Mouse (Mus musculus): ENCODE measurements around the gene Ugt1a5. TPM values are rescaled to one million over a fixed set of nuclear protein-coding genes. Genes with fewer than 3 reads are reported as not detected.
"Not testable (repeated sequence)": the region's sequence is repeated elsewhere in the genome, so short reads cannot be mapped to it uniquely, and the experiment has no call there.

Gene Ugt1a5
- polyA plus RNA-seq, 1 experiment from 2014 or later, result 0.08 TPM

DNA sequence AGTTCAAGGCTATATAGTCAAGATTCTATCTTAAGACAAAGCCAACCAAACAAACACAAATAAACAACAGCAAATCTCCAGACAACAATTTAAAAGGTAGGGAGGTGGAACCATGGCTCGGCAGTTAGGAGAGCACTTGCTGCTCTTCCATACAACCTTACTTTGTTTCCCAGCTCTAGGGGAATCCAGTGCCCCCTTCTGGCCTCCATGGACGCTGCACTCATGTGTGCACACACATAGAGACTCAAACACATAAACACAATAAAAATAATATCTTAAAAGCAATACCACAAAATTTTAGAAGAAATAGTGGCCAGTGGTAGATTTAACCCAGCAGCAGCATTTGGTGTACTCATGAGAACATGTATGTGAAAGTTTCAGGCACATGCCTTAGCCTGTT lies 51.3 kb downstream of the Ugt1a5 start:
- DNase-seq (ENCODE audit: low spot score) (no peak), ATAC-seq (replicated peaks; ENCODE audit: low FRiP score, low TSS enrichment, low read depth) (no peak)
- H3K4me1 ChIP-seq (replicated peaks; ENCODE audit: control insufficient read depth, insufficient read depth, low read length), result no peaks in the 10 kb centered on the region
- H3K27ac ChIP-seq (ENCODE audit: low read depth), result no peak overlapping the region
- WGBS, result 62% methylated on average over 2 of the region's 2 CpGs
- no peak overlapping the region for H3K4me3 ChIP-seq (ENCODE audit: low read depth, low read length)
- H3K4me2 ChIP-seq (ENCODE audit: low read length), result no peak overlapping the region
- H3K27me3 ChIP-seq (replicated peaks; ENCODE audit: control insufficient read depth, insufficient read depth, low read length), result no peaks in the 10 kb centered on the region
- H3K36me3 ChIP-seq (ENCODE audit: control insufficient read depth, insufficient read depth, low read length), result no peaks in the 10 kb centered on the region
- H3K9ac ChIP-seq (ENCODE audit: low read length), result no peak overlapping the region
- peaks cover 47% of the 10 kb centered on the region for H3K9me3 ChIP-seq (ENCODE audit: control insufficient read depth, low read length)

DNA sequence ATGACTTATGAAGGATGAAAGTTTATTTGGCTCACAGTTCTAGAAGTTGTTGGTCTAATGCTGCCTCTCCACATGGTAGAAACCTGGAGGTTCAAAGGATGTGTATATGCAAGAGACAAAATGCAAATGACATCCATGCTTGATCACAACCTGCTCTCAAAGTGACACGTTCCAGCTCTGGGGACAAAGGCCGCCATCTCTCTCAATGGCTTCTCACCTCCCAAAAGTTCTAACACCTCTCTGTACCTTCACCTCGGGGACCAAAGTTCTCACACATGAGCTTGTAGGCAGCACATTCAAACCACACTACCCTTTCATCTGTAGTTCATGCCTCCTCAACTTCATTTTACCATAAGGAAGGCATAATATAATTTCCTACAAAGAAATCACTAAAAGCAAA lies 51.8 kb downstream of the Ugt1a5 start:
- H3K27ac ChIP-seq (ENCODE audit: low read depth), result no peak overlapping the region
- no peak overlapping the region for H3K4me3 ChIP-seq (ENCODE audit: low read depth, low read length)
- H3K36me3 ChIP-seq (ENCODE audit: control insufficient read depth, insufficient read depth, low read length), result no peaks in the 10 kb centered on the region
- 40% methylated on average over 3 of the region's 3 CpGs for WGBS
- peak; percentile 52 for DNase-seq (ENCODE audit: low spot score)
- H3K9ac ChIP-seq (ENCODE audit: low read length), result no peak overlapping the region
- H3K4me2 ChIP-seq (ENCODE audit: low read length), result no peak overlapping the region
- no peak for ATAC-seq (replicated peaks; ENCODE audit: low FRiP score, low TSS enrichment, low read depth)
- H3K9me3 ChIP-seq (ENCODE audit: control insufficient read depth, low read length), result peaks cover 44% of the 10 kb centered on the region
- no peaks in the 10 kb centered on the region for H3K4me1 ChIP-seq (replicated peaks; ENCODE audit: control insufficient read depth, insufficient read depth, low read length)
- H3K27me3 ChIP-seq (replicated peaks; ENCODE audit: control insufficient read depth, insufficient read depth, low read length), result no peaks in the 10 kb centered on the region

DNA sequence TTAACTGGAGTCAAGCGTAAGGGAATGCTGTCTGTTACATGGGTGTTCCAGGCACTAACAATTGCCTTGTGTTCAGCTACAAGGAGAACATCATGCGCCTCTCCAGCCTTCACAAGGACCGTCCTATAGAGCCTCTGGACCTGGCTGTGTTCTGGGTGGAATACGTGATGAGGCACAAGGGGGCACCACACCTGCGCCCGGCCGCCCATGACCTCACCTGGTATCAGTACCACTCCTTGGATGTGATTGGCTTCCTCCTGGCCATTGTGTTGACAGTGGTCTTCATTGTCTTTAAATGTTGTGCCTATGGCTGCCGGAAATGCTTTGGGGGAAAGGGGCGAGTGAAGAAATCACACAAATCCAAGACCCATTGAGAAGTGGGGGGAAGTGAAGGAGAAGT lies 52.2 kb downstream of the Ugt1a5 start:
- Histone ChIP-seq H3K4me3 (ENCODE audit: low read depth, low read length) (no peak overlapping the region), H3K27ac (ENCODE audit: low read depth) (no peak overlapping the region), H3K27me3 (replicated peaks; ENCODE audit: control insufficient read depth, insufficient read depth, low read length) (no peaks in the 10 kb centered on the region), H3K4me2 (ENCODE audit: low read length) (no peak overlapping the region), H3K36me3 (ENCODE audit: control insufficient read depth, insufficient read depth, low read length) (no peaks in the 10 kb centered on the region), H3K9me3 (ENCODE audit: control insufficient read depth, low read length) (peaks cover 39% of the 10 kb centered on the region), H3K4me1 (replicated peaks; ENCODE audit: control insufficient read depth, insufficient read depth, low read length) (no peaks in the 10 kb centered on the region), H3K9ac (ENCODE audit: low read length) (no peak overlapping the region)
- DNase-seq (ENCODE audit: low spot score) (peak; percentile 57), ATAC-seq (replicated peaks; ENCODE audit: low FRiP score, low TSS enrichment, low read depth) (no peak)
- 71% methylated on average over 9 of the region's 9 CpGs for WGBS

DNA sequence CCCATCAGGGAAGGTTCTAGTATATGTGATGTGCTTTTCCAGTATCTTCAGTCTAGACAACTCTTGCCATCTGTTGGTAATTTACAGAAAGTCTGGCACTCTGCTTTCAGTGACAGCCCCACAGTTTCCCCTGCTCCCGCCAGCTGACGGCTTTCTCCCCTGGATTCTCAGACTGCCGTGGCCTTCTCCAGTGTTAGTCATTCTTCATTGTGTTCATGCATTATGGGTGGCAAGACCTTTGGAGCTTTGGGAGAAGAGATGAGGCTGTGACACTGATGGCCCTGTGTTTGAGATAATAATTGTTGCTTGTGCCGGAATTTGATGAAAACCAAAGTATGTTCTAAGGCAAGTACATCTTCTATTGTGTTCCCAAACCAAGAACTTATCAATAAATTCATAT lies 52.8 kb downstream of the Ugt1a5 start:
- DNase-seq (ENCODE audit: low spot score), result peak; percentile 50

DNA sequence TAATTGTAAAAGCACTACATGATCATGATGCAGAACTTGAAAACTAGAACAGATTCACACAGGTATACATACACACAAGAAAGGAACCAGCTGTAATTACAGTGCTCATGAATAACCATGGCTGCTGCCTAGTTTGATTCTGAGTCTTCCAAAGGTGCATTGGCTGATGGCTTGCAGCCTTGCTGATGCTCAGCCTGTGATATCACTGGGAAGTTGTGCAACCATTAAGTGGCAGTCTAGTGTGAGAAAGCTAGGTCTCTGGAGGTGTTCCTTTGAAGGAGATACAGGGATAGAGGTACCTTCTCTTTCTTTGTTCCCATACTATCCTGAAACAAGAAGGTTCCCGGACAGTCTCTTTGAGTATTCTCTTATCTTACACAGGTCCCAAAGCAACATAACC lies 53.2 kb downstream of the Ugt1a5 start:
- no peaks in the 10 kb centered on the region for H3K27me3 ChIP-seq (replicated peaks; ENCODE audit: control insufficient read depth, insufficient read depth, low read length)
- peak; percentile 58 for DNase-seq (ENCODE audit: low spot score)
- H3K9me3 ChIP-seq (ENCODE audit: control insufficient read depth, low read length), result peaks cover 30% of the 10 kb centered on the region
- H3K27ac ChIP-seq (ENCODE audit: low read depth), result no peak overlapping the region
- H3K4me1 ChIP-seq (replicated peaks; ENCODE audit: control insufficient read depth, insufficient read depth, low read length), result no peaks in the 10 kb centered on the region
- no peak overlapping the region for H3K4me3 ChIP-seq (ENCODE audit: low read depth, low read length)
- no peak overlapping the region for H3K9ac ChIP-seq (ENCODE audit: low read length)
- WGBS, result 22% methylated on average over 1 of the region's 1 CpGs
- no peak for ATAC-seq (replicated peaks; ENCODE audit: low FRiP score, low TSS enrichment, low read depth)
- H3K4me2 ChIP-seq (ENCODE audit: low read length), result no peak overlapping the region
- no peaks in the 10 kb centered on the region for H3K36me3 ChIP-seq (ENCODE audit: control insufficient read depth, insufficient read depth, low read length)

More for the DNA sequence above, 52.8 kb downstream of the Ugt1a5 start:
- no peaks in the 10 kb centered on the region for H3K4me1 ChIP-seq (replicated peaks; ENCODE audit: control insufficient read depth, insufficient read depth, low read length)
- no peaks in the 10 kb centered on the region for H3K36me3 ChIP-seq (ENCODE audit: control insufficient read depth, insufficient read depth, low read length)
- H3K27ac ChIP-seq (ENCODE audit: low read depth), result no peak overlapping the region
- no peak overlapping the region for H3K4me3 ChIP-seq (ENCODE audit: low read depth, low read length)
- 50% methylated on average over 4 of the region's 4 CpGs for WGBS
- no peak overlapping the region for H3K9ac ChIP-seq (ENCODE audit: low read length)
- no peaks in the 10 kb centered on the region for H3K27me3 ChIP-seq (replicated peaks; ENCODE audit: control insufficient read depth, insufficient read depth, low read length)
- no peak overlapping the region for H3K4me2 ChIP-seq (ENCODE audit: low read length)
- no peak for ATAC-seq (replicated peaks; ENCODE audit: low FRiP score, low TSS enrichment, low read depth)
- peaks cover 34% of the 10 kb centered on the region for H3K9me3 ChIP-seq (ENCODE audit: control insufficient read depth, low read length)

DNA sequence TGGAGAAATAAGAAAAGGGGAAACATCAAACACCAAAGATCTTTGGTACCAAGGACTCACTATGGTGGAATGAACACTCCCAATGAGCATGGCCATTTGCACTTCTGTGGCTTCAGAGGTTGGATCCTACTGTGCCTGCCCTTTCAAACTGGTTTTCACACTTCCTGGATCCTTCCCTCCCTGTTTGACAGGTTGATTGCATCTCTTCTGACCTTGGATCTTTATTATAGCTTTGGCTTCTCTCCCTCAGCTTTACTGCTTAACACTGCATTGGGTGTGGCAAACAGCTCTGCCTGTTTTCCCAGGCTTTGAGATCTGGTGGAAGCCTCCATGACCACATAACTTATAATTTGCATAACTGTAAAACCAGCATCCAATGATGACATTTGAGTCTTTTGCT lies 54.5 kb downstream of the Ugt1a5 start:
- no peak for ATAC-seq (replicated peaks; ENCODE audit: low FRiP score, low TSS enrichment, low read depth)
- no peak overlapping the region for H3K4me3 ChIP-seq (ENCODE audit: low read depth, low read length)
- no peaks in the 10 kb centered on the region for H3K36me3 ChIP-seq (ENCODE audit: control insufficient read depth, insufficient read depth, low read length)
- H3K4me2 ChIP-seq (ENCODE audit: low read length), result no peak overlapping the region
- no peaks in the 10 kb centered on the region for H3K4me1 ChIP-seq (replicated peaks; ENCODE audit: control insufficient read depth, insufficient read depth, low read length)
- H3K9me3 ChIP-seq (ENCODE audit: control insufficient read depth, low read length), result peaks cover 20% of the 10 kb centered on the region
- H3K27me3 ChIP-seq (replicated peaks; ENCODE audit: control insufficient read depth, insufficient read depth, low read length), result no peaks in the 10 kb centered on the region
- no peak overlapping the region for H3K27ac ChIP-seq (ENCODE audit: low read depth)
- no peak overlapping the region for H3K9ac ChIP-seq (ENCODE audit: low read length)
- peak; percentile 64 for DNase-seq (ENCODE audit: low spot score)

DNA sequence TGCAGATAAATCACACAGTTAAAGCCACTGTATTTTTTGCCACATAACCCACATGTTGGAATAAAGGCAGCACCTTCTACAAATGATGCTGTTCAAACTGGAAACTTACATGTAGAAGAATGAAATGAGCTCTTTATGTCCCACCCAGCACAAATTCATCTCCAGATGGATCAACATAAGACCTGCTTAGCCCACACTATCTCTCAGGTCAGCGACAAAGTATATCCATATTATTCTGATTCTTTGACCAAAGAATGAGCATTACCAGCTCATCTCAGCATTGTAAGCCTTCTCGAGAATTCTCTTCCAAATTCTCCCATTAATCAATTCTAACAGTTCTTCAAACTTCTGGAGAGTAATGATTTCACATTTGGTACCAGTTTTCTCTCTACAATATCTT lies 56.4 kb downstream of the Ugt1a5 start:
- H3K4me2 ChIP-seq (ENCODE audit: low read length), result no peak overlapping the region
- no peak overlapping the region for H3K27ac ChIP-seq (ENCODE audit: low read depth)
- no peaks in the 10 kb centered on the region for H3K27me3 ChIP-seq (replicated peaks; ENCODE audit: control insufficient read depth, insufficient read depth, low read length)
- WGBS, result 48% methylated on average over 2 of the region's 2 CpGs
- ATAC-seq (replicated peaks; ENCODE audit: low FRiP score, low TSS enrichment, low read depth) (no peak), DNase-seq (ENCODE audit: low spot score) (no peak)
- peaks cover 26% of the 10 kb centered on the region for H3K9me3 ChIP-seq (ENCODE audit: control insufficient read depth, low read length)
- no peak overlapping the region for H3K4me3 ChIP-seq (ENCODE audit: low read depth, low read length)
- H3K36me3 ChIP-seq (ENCODE audit: control insufficient read depth, insufficient read depth, low read length), result no peaks in the 10 kb centered on the region
- H3K4me1 ChIP-seq (replicated peaks; ENCODE audit: control insufficient read depth, insufficient read depth, low read length), result no peaks in the 10 kb centered on the region
- no peak overlapping the region for H3K9ac ChIP-seq (ENCODE audit: low read length)

DNA sequence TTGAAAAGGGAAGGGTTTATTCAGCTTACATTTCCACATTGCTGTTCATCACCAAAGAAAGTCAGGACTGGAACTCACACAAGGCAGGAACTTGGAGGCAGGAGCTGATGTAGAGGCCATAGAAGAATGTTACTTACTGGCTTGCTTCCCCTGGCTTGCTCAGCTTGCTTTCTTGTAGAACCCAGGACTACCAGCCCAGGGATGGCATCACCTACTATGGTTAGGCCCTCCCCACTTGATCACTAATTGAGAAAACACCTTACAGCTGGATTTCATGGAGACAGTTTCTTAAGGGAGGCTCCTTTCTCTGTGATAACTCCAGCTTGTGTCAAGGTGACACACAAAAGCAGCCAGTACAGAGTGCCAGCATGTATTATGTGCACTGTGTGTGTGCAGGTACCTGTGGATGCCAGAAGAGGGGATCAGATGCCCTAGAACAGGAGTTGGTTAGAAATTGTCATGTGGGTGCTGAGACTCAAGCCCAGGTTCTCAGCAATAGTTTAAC lies 57.3 kb downstream of the Ugt1a5 start:
- H3K27ac ChIP-seq (ENCODE audit: low read depth); H3K36me3 ChIP-seq (ENCODE audit: control insufficient read depth, insufficient read depth, low read length); ATAC-seq (replicated peaks; ENCODE audit: low FRiP score, low TSS enrichment, low read depth); H3K4me3 ChIP-seq (ENCODE audit: low read depth, low read length); H3K27me3 ChIP-seq (replicated peaks; ENCODE audit: control insufficient read depth, insufficient read depth, low read length); H3K4me1 ChIP-seq (replicated peaks; ENCODE audit: control insufficient read depth, insufficient read depth, low read length); H3K9ac ChIP-seq (ENCODE audit: low read length); H3K4me2 ChIP-seq (ENCODE audit: low read length): not testable (repeated sequence)
- peak; percentile 52 for DNase-seq (ENCODE audit: low spot score)
- H3K9me3 ChIP-seq (ENCODE audit: control insufficient read depth, low read length), result peaks cover 29% of the 10 kb centered on the region

DNA sequence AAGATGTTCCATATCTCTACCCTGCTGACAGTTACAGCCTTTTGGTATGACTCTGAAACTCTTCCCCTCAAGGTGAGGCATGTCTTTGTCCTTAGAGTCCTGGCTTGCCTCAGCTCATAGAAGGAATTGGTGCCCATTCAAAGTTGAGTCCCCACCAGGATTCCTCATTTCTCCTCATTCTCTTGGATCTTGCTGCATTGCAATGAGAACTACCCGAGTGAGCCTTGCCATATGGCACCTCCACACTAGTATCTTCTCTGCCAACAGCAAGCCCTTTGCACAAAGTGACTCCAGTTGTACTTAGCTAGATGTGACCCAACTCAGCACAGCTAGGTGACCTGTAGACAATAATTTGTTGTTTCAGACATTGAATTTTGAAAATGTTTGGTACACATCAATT lies 57.8 kb downstream of the Ugt1a5 start:
- Histone ChIP-seq H3K4me2 (ENCODE audit: low read length) (no peak overlapping the region), H3K4me1 (replicated peaks; ENCODE audit: control insufficient read depth, insufficient read depth, low read length) (no peaks in the 10 kb centered on the region), H3K4me3 (ENCODE audit: low read depth, low read length) (no peak overlapping the region), H3K36me3 (ENCODE audit: control insufficient read depth, insufficient read depth, low read length) (no peaks in the 10 kb centered on the region), H3K9me3 (ENCODE audit: control insufficient read depth, low read length) (peaks cover 34% of the 10 kb centered on the region), H3K27me3 (replicated peaks; ENCODE audit: control insufficient read depth, insufficient read depth, low read length) (no peaks in the 10 kb centered on the region), H3K27ac (ENCODE audit: low read depth) (no peak overlapping the region), H3K9ac (ENCODE audit: low read length) (no peak overlapping the region)
- DNase-seq (ENCODE audit: low spot score) (peak; percentile 62), ATAC-seq (replicated peaks; ENCODE audit: low FRiP score, low TSS enrichment, low read depth) (no peak)
- WGBS, result 46% methylated on average over 1 of the region's 1 CpGs
